In genomic region chr4:107201779-107202178, GRCm38 (mm10) we compare ENCODE assay signal across 32 mouse cellular contexts. TPM values are rescaled to one million over a fixed set of nuclear protein-coding genes. Genes with fewer than 3 reads are reported as not detected.
A peak's percentile ranks its signal among the peaks of the same experiment; 100 is the strongest.
DNase-seq lines count a peak whose midpoint lies in the region; ATAC-seq lines count a peak whose summit lies in the region.
"Had no signal": no experiment of that assay in that cellular context is flagged by ENCODE, and none has a peak within 500 bp of the region (broad histone marks: within the 10 kb centered on the region; RNA-seq: fewer than 3 reads in every experiment).

No protein-coding gene starts in this region.

- DNase-seq in CD4-positive helper T cell, adult 2 months (ENCODE audit: low read depth, low spot score): peak; percentile 65
- DNase-seq in thymus, postnatal 14 days: peak; percentile 38
- no peak for DNase-seq in kidney, adult 18-20 months
- no peak for DNase-seq in kidney, adult 8-10 months
- no peak for DNase-seq in left cerebral cortex, postnatal 4 days
- DNase-seq: adrenal gland, postnatal 25 days; cerebellum, adult 11-12 months; cerebellum, adult 9-11 months; embryo, embryonic 11 days; heart, postnatal 14 days; kidney, postnatal 25 days; liver, embryonic 13.5 days; lung, adult 18-20 months; lung, postnatal 10 days had no signal

- peak; percentile 68 for ATAC-seq in CD4-positive, CD25-positive, alpha-beta regulatory T cell, adult 4 months
- ATAC-seq in inflammation-experienced regulatory T-cells, adult 6 months: peak; percentile 54
- ATAC-seq: forebrain, embryonic 16.5 days; hindbrain, embryonic 16.5 days; intestine, embryonic 16.5 days; midbrain, embryonic 16.5 days had no signal

- intact Hi-C loops in left cerebral cortex, postnatal 4 days (cut with DNase I): no loop called here

RNA-seq across cellular contexts. Expression of gene Ldlrad1, which starts 7.2 kb away (rescaled TPM):
- under 1 TPM in 1 of 2 experiments, not detected in 1; 0.30 TPM for polyA plus RNA-seq in CD4-positive, CD25-positive, alpha-beta regulatory T cell, adult 4 months (2017; shearing (Covaris generic))
- under 1 TPM in 1 of 3 experiments, not detected in 2; 0.57 TPM for polyA plus RNA-seq in inflammation-experienced regulatory T-cells, adult 6 months (2017; shearing (Covaris generic))
- not detected for total RNA-seq in left cerebral cortex, postnatal 4 days (2021)
- total RNA-seq: gastrocnemius, adult 8-10 months; layer of hippocampus, adult 18-20 months; megakaryocyte progenitor cell, adult 5-6 weeks had no signal
- polyA plus RNA-seq: C2C12; embryonic facial prominence, embryonic 12.5 days; forebrain, embryonic 16.5 days; heart, embryonic 14.5 days; hindbrain, embryonic 11.5 days; hindbrain, embryonic 16.5 days; intestine, embryonic 16.5 days; kidney, embryonic 14.5 days; limb, embryonic 10.5 days; limb, embryonic 15.5 days; liver, embryonic 13.5 days; midbrain, embryonic 11.5 days; midbrain, embryonic 16.5 days; neural tube, embryonic 13.5 days had no signal

RNA-seq across cellular contexts. Expression of gene Tceanc2, which starts 22.9 kb away (rescaled TPM):
- 10 to 100 TPM; 19.4 to 19.8 TPM for polyA plus RNA-seq in CD4-positive, CD25-positive, alpha-beta regulatory T cell, adult 4 months (2017; shearing (Covaris generic))
- polyA plus RNA-seq in inflammation-experienced regulatory T-cells, adult 6 months (2017; shearing (Covaris generic)): 10 to 100 TPM; 13.6 to 25.2 (median 13.7) TPM
- 10 to 100 TPM; 24.4 to 27.4 TPM for total RNA-seq in left cerebral cortex, postnatal 4 days (2021)

RNA-seq across cellular contexts. Expression of gene Tmem59, which starts 23.6 kb away (rescaled TPM):
- polyA plus RNA-seq in CD4-positive, CD25-positive, alpha-beta regulatory T cell, adult 4 months (2017; shearing (Covaris generic)): 100 to 1,000 TPM; 439 to 478 TPM
- polyA plus RNA-seq in inflammation-experienced regulatory T-cells, adult 6 months (2017; shearing (Covaris generic)): 100 to 1,000 TPM; 391 to 444 (median 391) TPM
- total RNA-seq in left cerebral cortex, postnatal 4 days (2021): 100 to 1,000 TPM; 115 to 118 TPM

RNA-seq across cellular contexts. Expression of gene Lrrc42, which starts 51.6 kb away (rescaled TPM):
- polyA plus RNA-seq in CD4-positive, CD25-positive, alpha-beta regulatory T cell, adult 4 months (2017; shearing (Covaris generic)): 10 to 100 TPM; 17.8 to 22.9 TPM
- polyA plus RNA-seq in inflammation-experienced regulatory T-cells, adult 6 months (2017; shearing (Covaris generic)): 10 to 100 TPM; 18.8 to 25.8 (median 24.0) TPM
- total RNA-seq in left cerebral cortex, postnatal 4 days (2021): 10 to 100 TPM; 40.3 to 44.8 TPM

RNA-seq across cellular contexts. Expression of gene Hspb11, which starts 51.6 kb away (rescaled TPM):
- polyA plus RNA-seq in CD4-positive, CD25-positive, alpha-beta regulatory T cell, adult 4 months (2017; shearing (Covaris generic)): 10 to 100 TPM; 23.8 to 30.6 TPM
- 10 to 100 TPM; 25.5 to 30.0 (median 25.5) TPM for polyA plus RNA-seq in inflammation-experienced regulatory T-cells, adult 6 months (2017; shearing (Covaris generic))
- total RNA-seq in left cerebral cortex, postnatal 4 days (2021): 10 to 100 TPM; 14.8 to 20.0 TPM

Comparison
In these comparisons a context has a peak if more than half of its experiments do, and no peak if none do; other contexts are left out.
1. DNase-seq: peak in CD4-positive helper T cell, adult 2 months (single experiment) and thymus, postnatal 14 days (single experiment); none in kidney, adult 18-20 months (single experiment), kidney, adult 8-10 months (0 of 2) and left cerebral cortex, postnatal 4 days (single experiment).